Mouse (Mus musculus): ENCODE measurements around the gene Plekhg2. TPM values are rescaled to one million over a fixed set of nuclear protein-coding genes. Genes with fewer than 3 reads are reported as not detected.

Plekhg2 gene
- polyA plus RNA-seq, 1 experiment from 2014 or later = 48.0 TPM

- no peaks in the 10 kb centered on the region for H3K27me3 ChIP-seq (ENCODE audit: control insufficient read depth, insufficient read depth, low read length)
- no peaks in the 10 kb centered on the region for H3K9me3 ChIP-seq (ENCODE audit: control insufficient read depth, low read length)
- no peak overlapping the region for H3K27ac ChIP-seq (ENCODE audit: low read depth, low read length)
- H3K9ac ChIP-seq (ENCODE audit: low read depth, low read length) = no peak overlapping the region
- H3K4me3 ChIP-seq (ENCODE audit: low read depth, low read length) = no peak overlapping the region
- H3K4me2 ChIP-seq (replicated peaks; ENCODE audit: low read depth, low read length) = no peak overlapping the region
- ATAC-seq (ENCODE audit: low FRiP score) (peak; percentile 41; the same call in 1 of the 2 replicates), DNase-seq (ENCODE audit: low spot score) (peak; percentile 89)
- WGBS = 26% methylated on average over 4 of the region's 4 CpGs
- peaks cover 3% of the 10 kb centered on the region for H3K4me1 ChIP-seq (replicated peaks; ENCODE audit: control insufficient read depth, insufficient read depth, low read length)
- peaks cover 4% of the 10 kb centered on the region; the same call in 1 of the 2 replicates for H3K36me3 ChIP-seq (ENCODE audit: control insufficient read depth, insufficient read depth, low read length)
Observed at GRCm38 (mm10) chr7:28386462-28386861, 14.1 kb upstream of the Plekhg2 start.

GRCm38 (mm10) chr7:28386007-28386406, 13.6 kb upstream of the Plekhg2 start:
- no peak for ATAC-seq (ENCODE audit: low FRiP score)
- Histone ChIP-seq H3K27ac (ENCODE audit: low read depth, low read length) (no peak overlapping the region), H3K9ac (ENCODE audit: low read depth, low read length) (no peak overlapping the region), H3K4me3 (ENCODE audit: low read depth, low read length) (no peak overlapping the region), H3K27me3 (ENCODE audit: control insufficient read depth, insufficient read depth, low read length) (no peaks in the 10 kb centered on the region), H3K36me3 (ENCODE audit: control insufficient read depth, insufficient read depth, low read length) (peaks cover 4% of the 10 kb centered on the region; the same call in 1 of the 2 replicates), H3K9me3 (ENCODE audit: control insufficient read depth, low read length) (no peaks in the 10 kb centered on the region), H3K4me2 (replicated peaks; ENCODE audit: low read depth, low read length) (no peak overlapping the region), H3K4me1 (replicated peaks; ENCODE audit: control insufficient read depth, insufficient read depth, low read length) (peaks cover 8% of the 10 kb centered on the region)
- no peak for DNase-seq (ENCODE audit: low spot score)
- WGBS = 94% methylated on average over 7 of the region's 7 CpGs

- Histone ChIP-seq H3K4me1 (replicated peaks; ENCODE audit: control insufficient read depth, insufficient read depth, low read length) (peaks cover 9% of the 10 kb centered on the region), H3K9me3 (ENCODE audit: control insufficient read depth, low read length) (no peaks in the 10 kb centered on the region), H3K27me3 (ENCODE audit: control insufficient read depth, insufficient read depth, low read length) (no peaks in the 10 kb centered on the region), H3K4me2 (replicated peaks; ENCODE audit: low read depth, low read length) (no peak overlapping the region), H3K4me3 (ENCODE audit: low read depth, low read length) (no peak overlapping the region), H3K9ac (ENCODE audit: low read depth, low read length) (no peak overlapping the region), H3K27ac (ENCODE audit: low read depth, low read length) (no peak overlapping the region), H3K36me3 (ENCODE audit: control insufficient read depth, insufficient read depth, low read length) (peaks cover under 1% of the 10 kb centered on the region; the same call in 1 of the 2 replicates)
- DNase-seq (ENCODE audit: low spot score) (no peak), ATAC-seq (ENCODE audit: low FRiP score) (no peak)
- WGBS = 94% methylated on average over 9 of the region's 9 CpGs
Observed at GRCm38 (mm10) chr7:28385196-28385595, 12.8 kb upstream of the Plekhg2 start.

GRCm38 (mm10) chr7:28384162-28384561, 11.8 kb upstream of the Plekhg2 start:
- 85% methylated on average over 6 of the region's 6 CpGs for WGBS
- no peak for DNase-seq (ENCODE audit: low spot score)
- H3K27me3 ChIP-seq (ENCODE audit: control insufficient read depth, insufficient read depth, low read length) = no peaks in the 10 kb centered on the region
- H3K36me3 ChIP-seq (ENCODE audit: control insufficient read depth, insufficient read depth, low read length) = no peaks in the 10 kb centered on the region
- ATAC-seq (ENCODE audit: low FRiP score) = no peak
- H3K9ac ChIP-seq (ENCODE audit: low read depth, low read length) = no peak overlapping the region
- H3K9me3 ChIP-seq (ENCODE audit: control insufficient read depth, low read length) = no peaks in the 10 kb centered on the region
- H3K4me2 ChIP-seq (replicated peaks; ENCODE audit: low read depth, low read length) = no peak overlapping the region
- no peak overlapping the region for H3K4me3 ChIP-seq (ENCODE audit: low read depth, low read length)
- H3K4me1 ChIP-seq (replicated peaks; ENCODE audit: control insufficient read depth, insufficient read depth, low read length) = peaks cover 9% of the 10 kb centered on the region
- no peak overlapping the region for H3K27ac ChIP-seq (ENCODE audit: low read depth, low read length)

- 82% methylated on average over 4 of the region's 4 CpGs for WGBS
- DNase-seq (ENCODE audit: low spot score) = no peak
Observed at GRCm38 (mm10) chr7:28383606-28384005, 11.2 kb upstream of the Plekhg2 start.

GRCm38 (mm10) chr7:28382981-28383396, 10.6 kb upstream of the Plekhg2 start:
- Histone ChIP-seq H3K36me3 (ENCODE audit: control insufficient read depth, insufficient read depth, low read length) (no peaks in the 10 kb centered on the region), H3K27me3 (ENCODE audit: control insufficient read depth, insufficient read depth, low read length) (no peaks in the 10 kb centered on the region), H3K9me3 (ENCODE audit: control insufficient read depth, low read length) (no peaks in the 10 kb centered on the region), H3K27ac (ENCODE audit: low read depth, low read length) (no peak overlapping the region), H3K4me1 (replicated peaks; ENCODE audit: control insufficient read depth, insufficient read depth, low read length) (peaks cover 9% of the 10 kb centered on the region), H3K4me2 (replicated peaks; ENCODE audit: low read depth, low read length) (no peak overlapping the region), H3K4me3 (ENCODE audit: low read depth, low read length) (no peak overlapping the region), H3K9ac (ENCODE audit: low read depth, low read length) (no peak overlapping the region)
- DNase-seq (ENCODE audit: low spot score) = no peak
- WGBS = 76% methylated on average over 11 of the region's 11 CpGs
- ATAC-seq (ENCODE audit: low FRiP score) = no peak

More at GRCm38 (mm10) chr7:28383606-28384005, 11.2 kb upstream of the Plekhg2 start:
- Histone ChIP-seq H3K4me1 (replicated peaks; ENCODE audit: control insufficient read depth, insufficient read depth, low read length) (peaks cover 9% of the 10 kb centered on the region), H3K27ac (ENCODE audit: low read depth, low read length) (no peak overlapping the region), H3K9ac (ENCODE audit: low read depth, low read length) (no peak overlapping the region), H3K9me3 (ENCODE audit: control insufficient read depth, low read length) (no peaks in the 10 kb centered on the region), H3K27me3 (ENCODE audit: control insufficient read depth, insufficient read depth, low read length) (no peaks in the 10 kb centered on the region), H3K4me2 (replicated peaks; ENCODE audit: low read depth, low read length) (no peak overlapping the region), H3K4me3 (ENCODE audit: low read depth, low read length) (no peak overlapping the region), H3K36me3 (ENCODE audit: control insufficient read depth, insufficient read depth, low read length) (no peaks in the 10 kb centered on the region)
- no peak for ATAC-seq (ENCODE audit: low FRiP score)

GRCm38 (mm10) chr7:28382347-28382951, 10.1 kb upstream of the Plekhg2 start:
- no peak overlapping the region for H3K4me2 ChIP-seq (replicated peaks; ENCODE audit: low read depth, low read length)
- no peak overlapping the region for H3K9ac ChIP-seq (ENCODE audit: low read depth, low read length)
- DNase-seq (ENCODE audit: low spot score) (no peak), ATAC-seq (ENCODE audit: low FRiP score) (no peak)
- 75% methylated on average over 9 of the region's 12 CpGs for WGBS
- no peaks in the 10 kb centered on the region for H3K9me3 ChIP-seq (ENCODE audit: control insufficient read depth, low read length)
- H3K4me3 ChIP-seq (ENCODE audit: low read depth, low read length) = no peak overlapping the region
- no peaks in the 10 kb centered on the region for H3K36me3 ChIP-seq (ENCODE audit: control insufficient read depth, insufficient read depth, low read length)
- H3K4me1 ChIP-seq (replicated peaks; ENCODE audit: control insufficient read depth, insufficient read depth, low read length) = peaks cover 9% of the 10 kb centered on the region
- 0 out of 2 replicates have a peak overlapping the region, but pooled peaks have one; percentile 71 for H3K27ac ChIP-seq (ENCODE audit: low read depth, low read length)
- no peaks in the 10 kb centered on the region for H3K27me3 ChIP-seq (ENCODE audit: control insufficient read depth, insufficient read depth, low read length)

GRCm38 (mm10) chr7:28381938-28382337, 9.5 kb upstream of the Plekhg2 start:
- H3K9ac ChIP-seq (ENCODE audit: low read depth, low read length) = peak overlapping the region; percentile 57
- no peaks in the 10 kb centered on the region for H3K36me3 ChIP-seq (ENCODE audit: control insufficient read depth, insufficient read depth, low read length)
- H3K27me3 ChIP-seq (ENCODE audit: control insufficient read depth, insufficient read depth, low read length) = no peaks in the 10 kb centered on the region
- peak overlapping the region; percentile 71 for H3K27ac ChIP-seq (ENCODE audit: low read depth, low read length)
- H3K9me3 ChIP-seq (ENCODE audit: control insufficient read depth, low read length) = no peaks in the 10 kb centered on the region
- DNase-seq (ENCODE audit: low spot score) = peak; percentile 53
- H3K4me2 ChIP-seq (replicated peaks; ENCODE audit: low read depth, low read length) = peak overlapping the region; percentile 45
- peaks cover 9% of the 10 kb centered on the region for H3K4me1 ChIP-seq (replicated peaks; ENCODE audit: control insufficient read depth, insufficient read depth, low read length)
- no peak for ATAC-seq (ENCODE audit: low FRiP score)
- WGBS = 7% methylated on average over 19 of the region's 20 CpGs
- peak overlapping the region; percentile 12 for H3K4me3 ChIP-seq (ENCODE audit: low read depth, low read length)

Data from hindbrain, embryonic 11.5 days (tissue).